Mouse (Mus musculus): Measurements from ENCODE around the gene Obscn. TPM values are rescaled to one million over a fixed set of nuclear protein-coding genes. Genes with fewer than 3 reads are reported as not detected.

Obscn gene
- total RNA-seq, 2 experiments from 2014 or later = under 0.01 to 0.37 TPM

DNA sequence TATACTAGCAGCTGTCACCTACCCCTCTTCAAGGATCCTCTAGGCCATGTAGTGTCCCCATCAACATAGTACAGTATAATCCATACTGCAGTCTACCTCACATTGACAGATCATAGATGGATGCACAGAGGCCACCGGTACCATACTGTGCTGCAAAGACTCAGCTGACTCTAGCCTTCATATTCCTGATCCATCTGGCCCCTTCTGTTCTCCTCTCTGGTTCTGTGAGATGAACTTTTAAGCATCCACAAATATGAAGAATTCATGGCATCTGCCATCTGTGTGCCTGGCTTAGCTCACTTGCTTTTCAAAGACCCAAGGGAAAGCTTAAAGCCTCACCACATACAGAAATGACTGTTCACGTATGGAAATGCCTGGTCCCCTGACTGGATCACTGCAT, 65.9 kb downstream of the Obscn start:
- ATAC-seq (replicated peaks; ENCODE audit: low FRiP score, low TSS enrichment, poor library complexity, severe bottlenecking) = no peak

DNA sequence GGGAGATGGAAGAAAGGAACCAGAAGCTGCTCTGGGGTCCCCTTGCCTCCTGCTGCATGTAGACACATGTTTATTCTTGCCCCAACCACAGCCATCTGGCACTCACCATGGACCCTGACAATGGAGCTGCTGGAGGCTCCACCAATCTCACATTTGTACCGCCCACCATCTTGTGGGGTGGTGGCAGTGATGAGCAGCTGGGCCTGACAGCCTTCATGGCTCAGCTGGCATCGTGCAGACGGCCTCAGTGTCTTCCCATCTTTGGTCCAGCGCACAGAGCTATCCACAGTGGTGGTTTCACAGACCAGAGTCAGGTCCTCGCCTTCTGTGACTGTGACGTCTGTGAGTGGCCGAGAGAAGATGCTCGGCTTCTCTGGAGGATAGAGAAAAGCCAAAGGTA, 67.3 kb downstream of the Obscn start:
- ATAC-seq (replicated peaks; ENCODE audit: low FRiP score, low TSS enrichment, poor library complexity, severe bottlenecking) = no peak

DNA sequence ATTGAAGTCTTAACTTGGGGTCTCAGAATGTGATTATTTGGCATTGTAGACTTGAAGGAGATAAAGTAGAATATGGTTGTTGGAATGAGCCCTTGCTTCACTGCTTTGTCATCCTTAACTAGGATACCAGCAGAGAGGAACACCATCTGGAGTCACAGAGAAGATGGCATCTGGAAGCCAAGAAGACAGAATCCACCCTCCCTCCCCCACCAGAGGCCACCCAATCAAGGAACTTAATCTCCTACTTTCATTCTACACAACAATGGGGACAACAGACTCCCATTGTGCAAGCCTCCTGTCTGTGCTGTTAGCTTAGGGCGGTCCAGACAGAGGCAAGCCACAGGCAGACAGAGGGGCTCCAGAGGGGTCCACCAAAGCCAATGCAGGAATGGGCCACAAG, 67.8 kb downstream of the Obscn start:
- no peak for ATAC-seq (replicated peaks; ENCODE audit: low FRiP score, low TSS enrichment, poor library complexity, severe bottlenecking)

DNA sequence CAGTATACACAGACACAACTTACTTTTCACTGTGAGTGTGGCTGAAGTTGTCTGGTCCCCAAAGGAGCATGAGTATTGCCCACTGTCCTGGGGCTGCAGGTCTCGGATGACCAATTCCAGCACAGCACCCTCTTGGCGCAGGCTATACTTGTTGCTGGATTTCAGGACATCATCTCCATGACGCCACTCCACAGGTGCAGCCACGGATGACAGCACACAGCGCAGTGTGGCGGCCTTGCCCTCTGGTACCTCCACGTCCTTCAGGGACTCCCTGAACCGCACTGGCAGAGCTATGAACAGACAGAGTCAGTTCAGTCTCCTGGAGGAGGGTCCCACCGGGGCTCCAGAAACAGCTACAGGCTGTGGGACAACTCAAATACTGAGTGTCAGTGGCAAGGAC, 68.3 kb downstream of the Obscn start:
- no peak for ATAC-seq (replicated peaks; ENCODE audit: low FRiP score, low TSS enrichment, poor library complexity, severe bottlenecking)

DNA sequence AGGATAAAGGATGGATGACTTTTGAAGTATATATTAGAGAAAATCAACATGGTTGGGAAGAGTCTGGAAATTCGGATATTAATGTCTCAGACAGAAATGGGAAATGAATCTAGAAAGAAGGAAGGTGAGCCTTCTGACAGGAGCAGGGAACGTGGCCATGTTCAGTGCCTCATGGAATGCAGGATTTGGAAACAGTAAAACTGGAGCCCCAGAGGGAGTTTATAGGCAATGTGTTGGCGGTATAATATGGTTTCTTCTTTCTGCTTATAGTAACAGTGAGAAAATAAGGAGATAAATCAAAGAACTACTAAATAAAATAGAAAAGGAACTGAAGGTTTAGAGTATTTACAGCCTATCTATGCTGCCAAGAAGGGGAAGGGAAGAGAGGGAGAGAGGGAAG, 78.2 kb downstream of the Obscn start:
- ATAC-seq (replicated peaks; ENCODE audit: low FRiP score, low TSS enrichment, poor library complexity, severe bottlenecking) = no peak

DNA sequence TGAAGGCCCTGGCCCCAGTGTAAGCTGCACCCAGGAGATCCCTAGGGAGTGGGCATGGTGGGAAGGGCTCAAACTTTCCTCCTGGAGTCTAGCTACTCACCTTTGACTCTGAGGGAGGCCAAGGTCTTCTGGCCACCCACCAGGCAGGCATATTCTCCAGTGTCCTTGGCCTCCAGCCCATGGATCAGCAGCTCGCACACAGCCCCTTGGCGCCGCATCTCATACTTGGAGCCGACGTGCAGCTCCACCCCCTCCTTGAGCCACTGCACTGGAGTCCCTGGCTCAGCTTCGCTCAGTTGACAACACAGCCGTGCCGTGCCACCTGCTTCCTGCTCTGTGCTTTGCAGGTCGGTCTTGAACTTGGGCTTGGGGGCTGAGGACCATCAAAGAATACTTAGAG, 85.2 kb downstream of the Obscn start:
- ATAC-seq (replicated peaks; ENCODE audit: low FRiP score, low TSS enrichment, poor library complexity, severe bottlenecking) = no peak

DNA sequence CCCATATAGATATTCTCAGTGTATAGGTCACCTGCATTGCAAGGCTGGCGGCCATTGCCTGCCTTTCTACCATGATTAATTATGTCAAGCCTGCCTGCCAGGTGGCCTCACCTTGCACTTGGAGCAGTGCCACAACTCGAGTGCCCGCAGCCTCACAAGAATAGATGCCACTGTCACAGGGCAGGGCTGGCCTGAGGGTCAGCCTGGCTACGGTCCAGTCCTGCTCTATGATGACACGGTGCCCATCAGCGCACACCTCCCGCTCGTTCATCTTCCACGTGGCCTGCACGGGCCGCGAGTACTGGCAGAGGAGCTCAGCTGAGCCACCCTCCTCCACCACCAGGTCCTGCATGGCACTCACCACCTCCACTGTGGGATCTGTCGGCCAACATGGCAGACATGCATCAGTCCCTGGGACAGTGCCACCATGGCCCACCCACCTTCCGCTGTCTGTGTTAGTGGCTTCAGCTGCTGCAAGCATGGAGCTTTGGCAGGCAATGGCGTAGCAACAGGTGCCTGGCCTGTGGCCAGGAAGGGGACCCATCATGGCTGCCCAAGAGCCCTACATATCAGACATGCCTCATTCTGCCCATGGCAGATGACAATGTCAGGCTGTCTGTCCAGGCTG, 91.4 kb downstream of the Obscn start:
- no peak for ATAC-seq (replicated peaks; ENCODE audit: low FRiP score, low TSS enrichment, poor library complexity, severe bottlenecking)

DNA sequence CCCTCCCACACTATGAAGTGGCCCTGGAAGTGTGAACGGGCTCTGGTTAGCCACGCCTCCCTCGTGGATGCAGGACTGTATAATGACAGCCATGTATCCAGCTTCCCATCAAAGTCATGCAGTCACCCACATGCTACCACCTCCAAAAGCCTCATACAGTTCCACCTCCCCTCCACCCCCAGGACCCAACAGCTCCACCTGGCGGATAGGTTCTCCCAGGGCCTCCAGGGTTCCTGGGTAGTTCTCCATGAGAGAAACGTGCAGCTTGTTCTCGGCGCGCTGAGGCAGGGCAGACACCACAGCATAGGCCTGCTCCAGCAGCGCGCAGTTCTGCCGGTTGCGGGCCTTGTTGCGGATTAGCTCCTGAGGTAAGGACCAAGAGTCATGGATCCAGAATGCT, 107.2 kb downstream of the Obscn start:
- ATAC-seq (replicated peaks; ENCODE audit: low FRiP score, low TSS enrichment, poor library complexity, severe bottlenecking) = no peak; the same call in 1 of the 2 replicates

DNA sequence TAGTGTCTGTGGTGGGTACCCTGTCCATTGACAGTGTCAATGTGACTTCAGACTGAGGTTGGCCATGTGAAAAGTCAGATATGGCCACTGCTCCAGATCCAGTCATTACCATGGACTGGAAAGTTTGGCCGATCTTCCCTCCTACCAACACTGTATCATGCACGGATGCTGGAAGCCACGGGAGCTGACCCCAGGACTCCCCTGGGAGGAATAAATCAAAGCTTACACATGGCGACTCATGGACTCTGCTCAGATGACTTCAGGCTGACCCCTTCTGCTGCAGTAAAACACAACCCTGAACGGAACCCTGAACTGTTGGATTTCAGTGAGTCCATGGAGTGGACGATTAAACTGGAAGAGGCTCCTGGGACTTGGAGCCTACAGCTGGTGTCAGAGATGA, 109.8 kb downstream of the Obscn start:
- ATAC-seq (replicated peaks; ENCODE audit: low FRiP score, low TSS enrichment, poor library complexity, severe bottlenecking) = no peak

DNA sequence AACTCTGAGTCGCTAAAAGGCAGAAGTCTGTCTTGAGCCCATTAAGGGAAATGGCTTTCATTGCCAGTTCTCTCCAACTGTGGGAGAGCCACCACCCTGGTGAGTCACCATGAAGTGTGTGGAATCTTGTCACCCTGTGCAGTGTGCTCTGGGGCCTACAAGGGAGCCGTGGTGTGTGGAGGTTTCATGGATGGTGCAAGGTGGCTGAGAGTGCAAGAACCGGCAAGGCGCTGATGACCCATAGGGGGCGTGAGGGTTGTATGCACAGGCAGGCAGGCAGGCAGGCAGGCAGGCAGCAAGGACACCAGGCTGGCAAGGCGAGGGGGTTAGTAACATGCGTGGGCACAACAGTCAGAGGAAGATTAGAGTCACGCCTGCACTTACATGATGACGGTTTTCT, 121.2 kb downstream of the Obscn start:
- ATAC-seq (replicated peaks; ENCODE audit: low FRiP score, low TSS enrichment, poor library complexity, severe bottlenecking) = peak; percentile 64

DNA sequence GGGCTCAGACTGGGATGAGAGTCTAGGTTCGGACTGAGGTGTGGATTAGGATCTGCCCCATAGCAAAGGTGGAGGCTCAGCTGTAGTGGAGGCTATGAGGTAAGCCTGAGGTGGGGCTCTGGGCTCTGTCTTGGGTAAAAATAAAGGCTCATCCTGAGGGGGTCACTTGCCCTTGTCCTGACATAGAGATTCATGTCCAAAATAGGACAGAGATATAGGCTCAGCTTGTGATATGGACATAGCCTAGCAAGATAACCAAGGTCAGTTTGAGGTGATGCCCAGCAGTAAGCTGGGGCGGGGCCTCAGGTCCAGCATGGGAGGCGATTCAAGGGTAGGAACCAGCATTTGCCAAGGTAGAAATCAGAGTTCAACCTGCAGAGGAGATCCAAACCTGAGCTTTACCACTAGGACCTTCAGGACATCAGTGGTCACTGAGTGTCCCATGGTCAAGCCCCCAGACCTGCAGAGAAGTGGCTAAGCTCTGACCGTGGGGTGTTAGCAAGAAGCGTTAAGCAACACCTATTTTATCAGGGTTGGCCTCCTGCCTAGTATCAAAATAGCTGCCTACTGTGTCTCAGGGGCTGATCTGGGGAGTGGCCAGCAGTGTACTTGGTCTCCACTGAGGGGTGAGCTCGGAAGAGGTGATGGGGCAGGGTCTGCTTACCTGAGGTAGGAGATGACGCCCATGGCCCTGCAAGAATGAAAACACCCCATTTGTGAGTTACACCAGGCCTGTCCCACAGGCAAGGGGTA, 133.7 kb downstream of the Obscn start:
- no peak for ATAC-seq (replicated peaks; ENCODE audit: low FRiP score, low TSS enrichment, poor library complexity, severe bottlenecking)

DNA sequence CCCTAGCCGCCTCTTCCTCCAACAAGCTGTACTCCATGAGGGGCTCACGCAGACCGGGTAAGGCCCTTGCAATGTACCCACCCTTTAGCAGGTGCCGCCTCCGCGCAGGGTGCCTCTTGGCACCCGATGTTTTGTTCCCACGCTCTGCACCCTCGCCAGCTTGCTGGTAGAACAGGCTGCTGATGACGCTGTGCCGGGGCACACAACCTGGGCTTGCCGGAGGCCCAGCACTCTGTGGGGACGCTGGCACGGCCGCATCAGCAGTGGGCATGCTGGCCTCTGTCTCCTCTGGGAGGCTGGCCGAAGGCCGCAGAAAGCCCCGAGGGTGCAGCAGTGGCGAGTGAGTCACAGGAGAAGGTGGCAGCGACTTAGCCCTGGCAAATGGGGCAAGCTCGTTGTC, 135.6 kb downstream of the Obscn start:
- ATAC-seq (replicated peaks; ENCODE audit: low FRiP score, low TSS enrichment, poor library complexity, severe bottlenecking) = no peak

DNA sequence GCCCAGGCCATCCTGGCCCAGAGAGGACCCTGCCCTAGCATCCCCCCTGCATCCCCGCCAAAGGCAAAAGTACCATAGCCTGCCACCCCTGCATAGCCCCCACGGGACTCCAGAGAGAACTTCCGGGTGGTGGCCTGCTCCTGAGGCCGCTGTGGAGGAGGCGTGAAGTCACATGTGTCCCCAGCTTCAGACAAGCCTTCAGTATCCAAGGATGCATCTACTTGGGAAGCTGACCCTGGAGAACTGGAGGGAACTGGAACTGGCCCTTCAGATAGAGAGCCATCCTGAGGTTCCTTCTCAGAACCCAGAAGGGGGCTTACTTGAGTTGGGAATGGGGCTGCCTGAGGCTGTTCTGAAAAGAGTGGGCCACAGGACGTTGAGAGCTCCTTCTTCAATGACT, 136.4 kb downstream of the Obscn start:
- ATAC-seq (replicated peaks; ENCODE audit: low FRiP score, low TSS enrichment, poor library complexity, severe bottlenecking) = no peak

DNA sequence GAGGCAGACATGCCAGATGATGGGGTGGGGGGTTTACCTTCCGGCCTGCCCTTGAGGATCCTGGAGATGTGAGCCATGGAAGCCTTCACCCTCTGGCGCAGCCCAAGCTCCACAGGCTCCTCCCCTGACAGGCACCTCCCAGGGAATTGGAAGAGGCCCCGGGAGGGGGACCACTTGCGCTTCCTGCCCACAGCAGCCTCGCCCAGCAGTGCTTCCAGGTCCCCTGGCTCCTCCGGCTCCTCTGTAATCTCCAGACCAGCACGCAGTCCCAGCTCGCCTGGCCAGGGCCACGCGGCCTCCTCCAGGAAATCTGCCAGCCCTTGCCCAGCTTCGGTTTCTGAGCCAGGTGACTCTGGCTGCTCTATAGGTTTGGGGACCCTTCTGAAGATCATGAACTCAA, 137.0 kb downstream of the Obscn start:
- no peak for ATAC-seq (replicated peaks; ENCODE audit: low FRiP score, low TSS enrichment, poor library complexity, severe bottlenecking)

DNA sequence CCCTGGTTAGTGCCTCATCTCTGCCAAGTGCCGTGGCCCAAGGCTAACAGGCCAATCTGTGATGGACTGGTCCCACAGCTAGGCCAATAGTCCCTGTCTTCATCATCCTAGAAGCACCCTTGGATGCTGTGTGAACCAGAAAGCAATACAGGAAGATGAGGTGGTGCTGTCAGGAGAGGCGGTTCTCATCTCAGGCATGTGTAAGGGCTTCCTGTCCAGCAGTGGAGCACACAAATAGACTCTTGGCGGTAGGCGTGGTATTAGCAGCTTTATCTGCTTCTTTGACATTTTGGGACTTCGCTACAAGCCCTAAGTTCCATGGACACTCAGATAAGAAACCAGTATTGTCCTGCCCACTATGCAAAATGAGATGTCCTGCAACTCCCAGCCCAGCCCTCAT, 138.7 kb downstream of the Obscn start:
- no peak for ATAC-seq (replicated peaks; ENCODE audit: low FRiP score, low TSS enrichment, poor library complexity, severe bottlenecking)

DNA sequence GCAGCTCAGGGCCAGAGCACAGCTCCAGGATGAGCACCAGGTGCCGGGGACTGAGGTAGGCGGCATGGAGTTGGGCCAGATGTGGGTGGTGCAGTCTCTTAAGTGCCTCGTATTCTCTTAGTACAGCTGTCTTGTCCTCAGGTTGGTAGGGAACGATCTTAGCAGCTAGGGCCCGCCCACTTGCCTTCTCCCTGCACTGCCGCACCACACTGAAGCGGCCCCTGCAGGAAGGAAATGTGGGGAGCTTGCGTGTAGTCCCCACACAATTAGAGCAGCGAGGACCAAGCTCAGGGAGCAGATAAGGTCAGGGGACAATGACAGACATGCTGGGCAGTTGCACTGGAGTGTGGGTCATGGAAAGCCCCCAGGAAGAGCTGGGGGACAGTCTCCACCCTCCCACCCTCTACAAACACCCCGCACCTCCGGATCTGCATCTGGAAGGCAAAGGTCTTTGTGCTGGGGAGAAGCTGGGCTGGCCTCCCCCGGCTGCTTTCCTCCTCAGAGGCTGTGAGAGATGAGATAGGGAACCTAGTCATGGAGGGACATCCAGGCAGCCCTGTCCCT, 140.3 kb downstream of the Obscn start:
- peak; percentile 35 for ATAC-seq (replicated peaks; ENCODE audit: low FRiP score, low TSS enrichment, poor library complexity, severe bottlenecking)

DNA sequence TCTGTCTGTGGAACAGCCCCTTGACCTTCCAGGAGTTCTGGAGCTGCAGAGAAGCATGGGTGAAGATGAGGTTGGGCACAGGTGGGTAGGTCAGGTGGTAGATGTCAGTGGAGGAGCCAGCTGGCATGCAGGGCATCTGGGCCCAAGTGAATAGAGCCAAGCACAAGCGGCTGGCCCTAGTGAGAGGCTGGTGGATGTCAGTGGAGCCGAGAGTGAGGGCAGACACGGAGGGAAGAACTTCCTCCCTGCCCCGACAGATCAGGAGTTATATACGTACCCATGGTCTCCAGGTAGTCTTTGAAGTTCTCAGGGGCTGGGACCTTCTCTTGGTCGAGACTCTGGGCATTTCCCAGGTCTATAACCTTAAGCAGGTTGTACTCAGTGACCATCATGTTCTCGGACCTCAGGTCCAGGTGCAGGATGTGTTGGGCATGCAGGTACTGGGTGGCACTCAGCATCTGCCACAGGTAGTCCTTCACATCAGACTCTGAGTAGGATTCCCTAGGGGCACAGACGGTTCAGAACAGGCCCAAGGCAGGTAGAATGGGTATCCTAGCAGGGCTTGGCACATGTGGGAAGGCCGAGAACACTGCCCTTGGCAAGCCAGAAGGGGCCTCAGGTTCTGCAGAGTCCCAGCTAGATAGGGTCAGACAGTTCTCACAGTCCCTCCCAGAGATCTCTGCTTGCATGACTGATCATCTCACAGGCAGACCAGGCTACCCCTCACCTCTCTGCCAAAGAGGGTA, 141.0 kb downstream of the Obscn start:
- ATAC-seq (replicated peaks; ENCODE audit: low FRiP score, low TSS enrichment, poor library complexity, severe bottlenecking) = no peak

DNA sequence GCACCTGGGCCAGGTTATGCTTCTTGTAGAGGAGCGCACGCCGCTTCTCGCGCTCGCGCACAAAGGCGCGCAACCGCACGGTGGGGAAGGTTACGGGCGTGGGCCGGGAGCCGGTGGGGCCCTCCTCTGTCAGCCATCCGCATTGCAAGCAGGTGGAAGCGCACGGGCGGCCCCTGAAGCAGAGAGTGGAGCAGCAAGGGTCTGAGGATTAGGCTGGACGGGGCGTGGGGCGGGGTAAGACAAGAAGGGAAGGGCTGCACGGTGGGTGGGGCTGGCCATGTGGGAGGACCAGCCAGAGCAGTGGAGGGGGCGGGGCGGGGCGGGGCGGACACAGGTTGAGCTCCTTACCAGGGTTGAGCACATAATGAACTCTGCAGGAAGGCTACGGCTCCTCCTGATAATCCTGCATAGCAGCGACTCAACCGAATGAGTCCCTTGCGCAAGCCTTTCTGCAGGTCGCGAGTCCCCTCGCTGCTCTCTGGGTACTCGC, 141.8 kb downstream of the Obscn start:
- ATAC-seq (replicated peaks; ENCODE audit: low FRiP score, low TSS enrichment, poor library complexity, severe bottlenecking) = peak; percentile 40; the same call in 1 of the 2 replicates

DNA sequence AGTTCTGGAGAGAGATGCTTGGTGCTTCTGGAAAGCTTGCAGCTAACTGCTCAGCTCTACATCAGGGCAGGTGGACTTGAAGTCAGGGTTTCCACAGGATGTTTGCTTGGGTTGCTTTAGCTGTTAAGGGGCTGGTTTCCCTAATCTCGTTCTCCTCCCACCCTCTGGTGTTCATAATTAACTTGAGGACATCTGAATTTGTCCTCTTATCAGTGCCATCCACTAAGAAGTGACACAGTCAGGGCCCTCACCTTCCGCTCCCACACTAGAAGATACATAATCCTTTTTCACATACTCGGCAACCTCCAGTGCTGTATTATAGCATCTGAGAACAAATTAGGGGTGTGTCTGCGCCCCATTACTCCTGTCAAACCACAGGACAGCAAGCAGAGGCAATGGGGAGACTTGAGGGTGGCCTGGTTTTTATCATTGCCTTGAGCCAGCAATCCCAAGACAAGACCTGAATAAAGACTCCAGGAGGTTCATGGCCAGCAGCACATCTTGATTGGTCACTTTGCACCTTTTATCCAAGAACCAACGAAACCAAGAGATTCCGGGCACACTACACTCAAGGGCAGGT, 143.0 kb downstream of the Obscn start:
- ATAC-seq (replicated peaks; ENCODE audit: low FRiP score, low TSS enrichment, poor library complexity, severe bottlenecking) = peak; percentile 18; the same call in 1 of the 2 replicates

DNA sequence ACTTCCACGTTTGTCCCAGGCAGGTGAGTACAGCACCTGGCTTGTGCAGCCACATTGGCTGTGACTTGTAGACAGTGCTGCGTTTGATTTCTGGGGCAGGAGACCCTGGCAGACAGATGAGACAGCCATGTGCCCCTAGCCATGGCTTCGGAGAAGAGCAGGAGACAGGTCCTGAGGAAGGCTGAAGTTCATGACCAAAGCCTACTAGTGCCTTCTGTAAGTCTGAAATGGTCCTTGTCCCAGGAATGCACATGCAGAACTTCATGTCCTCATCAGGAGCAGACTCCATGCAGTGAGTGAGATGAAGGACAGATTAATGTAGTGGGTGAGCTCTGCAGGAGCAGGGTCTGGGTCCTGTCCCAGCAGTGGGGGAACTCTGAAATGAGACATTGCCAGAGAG, 144.3 kb downstream of the Obscn start:
- ATAC-seq (replicated peaks; ENCODE audit: low FRiP score, low TSS enrichment, poor library complexity, severe bottlenecking) = no peak

Measured in megakaryocyte-erythroid progenitor cell, adult 5-6 weeks (primary cell).